Mouse (Mus musculus) limb, embryonic 14.5 days (tissue): ENCODE measurements around the gene Ssr2. TPM values are rescaled to one million over a fixed set of nuclear protein-coding genes. Genes with fewer than 3 reads are reported as not detected.

Experiments used
- ATAC-seq: fragments of 200-750 bp; cut with Nextera tagmentation; 2 replicates; pipeline ENCODE4 v1.8.0; 2017; ENCODE audit warnings: low read depth, moderate number of reproducible peaks, moderate TSS enrichment; ENCODE audit not compliant: low FRiP score
- DNase-seq: peaks from one replicate; pipeline ENCODE4 v3.0.0-alpha.2; 2015; ENCODE audit warnings: low spot score
- H3K27ac ChIP-seq: fragments of 300-500 bp; sonication (generic); replicated peaks from 2 replicates; pipeline ENCODE4 v1.5.1; 2014; ENCODE audit warnings: low read depth, mild to moderate bottlenecking, low read length, moderate library complexity, mixed read lengths
- H3K27me3 ChIP-seq: fragments of 300-500 bp; sonication (generic); 2 replicates; pipeline ENCODE4 v1.6.1; 2014; ENCODE audit warnings: low read length, mixed read lengths; ENCODE audit not compliant: control insufficient read depth, insufficient read depth
- H3K36me3 ChIP-seq: fragments of 300-500 bp; sonication (generic); 2 replicates; pipeline ENCODE4 v1.6.1; 2014; ENCODE audit warnings: mild to moderate bottlenecking, low read length, moderate library complexity, mixed read lengths; ENCODE audit not compliant: control insufficient read depth, insufficient read depth
- H3K4me1 ChIP-seq: fragments of 300-500 bp; sonication (generic); 2 replicates; pipeline ENCODE4 v1.6.1; 2014; ENCODE audit warnings: antibody characterized with exemption, low read length, mixed read lengths; ENCODE audit not compliant: control insufficient read depth, insufficient read depth
- H3K4me2 ChIP-seq: fragments of 300-500 bp; sonication (generic); replicated peaks from 2 replicates; pipeline ENCODE4 v1.6.1; 2014; ENCODE audit warnings: low read depth, mild to moderate bottlenecking, low read length, moderate library complexity; ENCODE audit not compliant: severe bottlenecking
- H3K4me3 ChIP-seq: fragments of 300-500 bp; sonication (generic); replicated peaks from 2 replicates; pipeline ENCODE4 v1.5.1; 2014; ENCODE audit warnings: low read length
- H3K9ac ChIP-seq: fragments of 300-500 bp; sonication (generic); 2 replicates; pipeline ENCODE4 v1.6.1; 2014; ENCODE audit warnings: mild to moderate bottlenecking, low read depth, low read length, moderate library complexity; ENCODE audit not compliant: severe bottlenecking
- H3K9me3 ChIP-seq: fragments of 300-500 bp; sonication (generic); 2 replicates; pipeline ENCODE4 v1.6.1; 2016; ENCODE audit warnings: low read length; ENCODE audit not compliant: control insufficient read depth
- POLR2A ChIP-seq: fragments of 200-500 bp; IDR thresholded peaks from 2 replicates; pipeline ENCODE4 v1.8.0; 2012; ENCODE audit warnings: inconsistent platforms, mild to moderate bottlenecking, moderate library complexity, borderline replicate concordance; ENCODE audit not compliant: insufficient read depth, insufficient read length; ENCODE audit errors: extremely low read depth
- WGBS: fragments of 180-500 bp; shearing (Covaris S2); extraction: QIAGEN DNeasy Blood & Tissue Kit; methylation state at CpG from one replicate; pipeline ENCODE4 v1.1.7; 2014; 5-methylcytosine and 5-hydroxymethylcytosine counted together
- polyA plus RNA-seq, 2 experiments: library from polyadenylated mRNA; depleted of rRNA in 1 of 2; stranded (reverse) in 1 of 2; unstranded in 1 of 2; fragments of >200 nt; fragmentation: Nextera tagmentation in 1 of 2; extraction: Ambion mirVana in 1 of 2; gene quantifications; 2 replicates each; pipeline versions ENCODE4 v1.2.1 to v1.2.3; 2012 to 2014

The Ssr2 gene
- polyA plus RNA-seq, 2 experiments: 325 to 422 TPM

DNA sequence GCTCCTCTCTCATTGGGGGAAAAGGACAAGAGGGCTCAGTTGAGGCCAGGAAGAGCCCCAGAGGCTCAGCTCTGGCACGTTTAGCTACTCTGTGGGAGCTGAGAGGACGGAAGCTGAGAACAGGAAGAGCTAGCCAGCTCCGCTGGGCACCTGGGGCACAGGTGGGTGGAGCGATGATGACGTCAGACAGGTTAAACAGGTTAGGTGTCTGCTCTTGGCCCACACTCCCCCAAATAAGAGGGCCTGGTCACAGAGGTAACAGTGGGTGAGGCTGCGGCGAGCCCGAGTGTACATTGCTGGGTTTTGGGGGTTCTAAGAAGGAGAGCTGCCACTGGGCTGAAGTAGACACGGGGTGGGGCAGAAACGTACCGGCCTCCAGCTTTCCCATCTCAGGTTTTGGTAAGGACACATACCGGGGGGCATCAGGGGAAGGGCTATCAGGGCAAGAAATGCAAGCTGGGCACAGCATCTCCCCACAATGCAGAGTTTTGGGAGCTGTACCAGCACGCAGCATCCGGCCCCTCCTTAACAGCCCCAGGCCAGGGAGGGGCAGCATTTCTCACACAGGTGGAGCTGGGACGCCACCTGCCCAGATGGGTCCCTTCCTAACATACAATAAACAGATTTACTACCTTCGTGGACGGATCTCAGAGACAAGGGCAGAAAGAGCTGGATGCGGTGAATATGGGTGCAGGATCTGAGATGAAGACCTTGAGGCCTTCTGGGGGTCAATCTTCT, 27.3 kb upstream of the Ssr2 start, which contains the start of gene Rab25:
Gene Rab25, minus strand, starts transcription at position 121 of the 738 bp plus-strand sequence.
- Histone ChIP-seq H3K4me1 (peaks cover 6% of the 10 kb centered on the region), H3K4me3 (no peak within 1 kb of the TSS), H3K9ac (no peak within 1 kb of the TSS), H3K9me3 (no peaks in the 10 kb centered on the region), H3K27ac (no peak within 1 kb of the TSS), H3K4me2 (no peak within 1 kb of the TSS), H3K27me3 (no peaks in the 10 kb centered on the region), H3K36me3 (no peaks in the 10 kb centered on the region)
- DNase-seq (no peak), ATAC-seq (no peak)
- no peak for TF ChIP-seq POLR2A
- 38% methylated on average over 18 of the region's 18 CpGs for WGBS

DNA sequence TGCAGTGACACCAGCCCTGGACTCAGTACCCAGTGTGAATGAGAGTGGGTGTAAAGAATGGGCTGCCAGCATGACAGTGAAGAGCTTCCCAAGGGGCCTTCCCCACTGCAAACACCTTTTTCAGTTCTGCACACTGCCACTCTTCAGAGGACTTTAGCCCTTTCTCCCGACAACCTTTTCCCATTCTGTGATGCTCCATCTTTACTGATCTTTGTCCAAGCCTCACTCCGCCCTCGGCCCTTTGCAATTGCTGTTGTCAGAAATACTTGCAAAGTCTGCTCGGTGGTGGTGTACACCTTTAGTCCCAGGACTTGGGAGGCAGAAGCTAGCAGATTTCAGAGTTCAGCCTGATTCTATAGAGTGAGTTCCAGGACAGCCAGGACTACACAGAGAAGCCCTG, 24.1 kb upstream of the Ssr2 start:
- DNase-seq (no peak), ATAC-seq (no peak)
- TF ChIP-seq POLR2A: no peak
- Histone ChIP-seq H3K9ac (0 out of 2 replicates have a peak overlapping the region, but pooled peaks have one; percentile 63), H3K27ac (no peak overlapping the region), H3K36me3 (peaks cover 10% of the 10 kb centered on the region), H3K9me3 (no peaks in the 10 kb centered on the region), H3K27me3 (no peaks in the 10 kb centered on the region), H3K4me2 (no peak overlapping the region), H3K4me1 (peaks cover 9% of the 10 kb centered on the region), H3K4me3 (no peak overlapping the region)
- WGBS: 90% methylated on average over 4 of the region's 4 CpGs

DNA sequence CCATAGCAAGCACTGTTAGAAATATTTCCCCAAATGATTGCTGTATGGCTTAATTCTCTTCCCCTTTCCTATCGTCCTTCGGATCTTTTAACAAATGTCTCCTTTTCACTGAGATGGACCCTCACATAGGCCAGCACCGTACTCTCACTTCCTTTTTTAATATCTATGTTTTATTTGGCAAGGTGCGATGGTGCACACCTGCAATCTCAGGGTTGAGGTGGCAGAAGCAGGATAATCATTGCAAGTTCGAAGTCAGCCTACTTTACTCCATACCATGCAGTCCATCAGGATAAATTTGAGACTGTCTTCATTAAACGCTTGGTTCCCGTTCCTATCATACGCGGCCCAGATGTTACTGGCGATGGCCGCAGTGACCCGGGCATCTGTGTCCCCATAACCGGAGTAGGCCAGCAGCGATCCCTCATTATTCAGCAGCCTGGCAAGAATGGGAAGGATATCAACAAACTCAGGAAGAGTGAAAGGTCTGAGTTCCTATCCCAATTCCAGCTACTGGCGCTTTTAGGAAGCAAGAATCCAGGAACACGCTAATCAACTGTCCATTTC, 23.5 kb upstream of the Ssr2 start:
- DNase-seq: no peak
- WGBS: 23% methylated on average over 16 of the region's 16 CpGs
- H3K9ac ChIP-seq: peak overlapping the region; percentile 63

DNA sequence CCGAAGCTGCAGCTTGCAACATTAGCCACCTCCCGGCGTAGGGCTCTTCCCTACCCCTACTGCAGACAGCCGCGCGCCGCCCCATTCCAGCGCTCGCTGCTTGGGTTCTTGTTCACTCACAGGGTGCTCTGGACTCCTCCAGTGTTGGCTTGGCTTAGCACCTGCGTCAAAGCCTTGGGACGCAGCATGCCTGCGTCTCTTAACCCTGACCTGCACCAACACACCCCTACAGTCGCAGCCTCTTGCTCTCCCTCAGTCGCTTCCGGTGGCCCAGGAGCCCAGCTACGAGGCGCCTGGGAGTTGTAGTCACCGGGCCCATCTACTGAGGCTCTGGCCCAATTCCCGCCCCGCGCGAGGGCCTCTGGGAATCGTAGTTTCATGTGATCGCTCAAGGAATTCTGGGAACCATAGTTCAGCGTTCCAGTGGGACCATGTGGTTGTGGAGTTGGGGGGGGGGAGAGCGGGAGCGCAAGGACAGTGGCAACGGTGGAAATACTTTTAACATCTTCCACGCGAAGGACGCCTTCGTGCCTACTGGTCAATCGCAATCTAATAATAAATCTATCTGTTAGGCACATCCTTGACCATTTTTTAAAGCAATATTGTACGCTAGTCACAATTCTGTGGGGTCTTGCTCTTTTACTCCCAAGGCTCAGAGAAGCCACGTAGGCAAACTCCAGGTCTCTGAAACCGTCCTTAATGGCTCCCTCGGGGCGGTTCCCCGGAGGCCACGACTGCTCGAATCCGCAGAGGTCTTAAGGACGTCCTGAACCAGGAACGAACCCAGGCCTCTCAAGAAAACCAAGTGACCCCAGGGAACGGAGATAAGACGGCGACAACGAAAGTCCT, 22.8 kb upstream of the Ssr2 start, which contains the start of gene Lamtor2:
Gene Lamtor2, minus strand, starts transcription at position 399 of the 849 bp plus-strand sequence.
- peak; percentile 90 for ATAC-seq
- peaks cover 23% of the 10 kb centered on the region for H3K36me3 ChIP-seq
- under 1% methylated on average over 48 of the region's 48 CpGs for WGBS
- H3K4me2 ChIP-seq: peak within 1 kb of the TSS; percentile 92
- no peaks in the 10 kb centered on the region for H3K27me3 ChIP-seq
- H3K27ac ChIP-seq: peak within 1 kb of the TSS; percentile 95
- peak within 1 kb of the TSS; percentile 84 for H3K9ac ChIP-seq
- H3K9me3 ChIP-seq: no peaks in the 10 kb centered on the region
- H3K4me3 ChIP-seq: peak within 1 kb of the TSS; percentile 87
- DNase-seq: peak; percentile 100
- H3K4me1 ChIP-seq: peaks cover 9% of the 10 kb centered on the region
- TF ChIP-seq POLR2A: peak; percentile 64; the same call in 1 of the 2 replicates

More for the DNA sequence above, 23.5 kb upstream of the Ssr2 start:
- Histone ChIP-seq H3K36me3 (peaks cover 16% of the 10 kb centered on the region), H3K4me2 (peak overlapping the region; percentile 92), H3K27me3 (no peaks in the 10 kb centered on the region), H3K4me3 (peak overlapping the region; percentile 87), H3K27ac (peak overlapping the region; percentile 48; the same call in 1 of the 2 replicates), H3K9me3 (no peaks in the 10 kb centered on the region), H3K4me1 (peaks cover 9% of the 10 kb centered on the region)
- ATAC-seq: no peak
- no peak for TF ChIP-seq POLR2A

DNA sequence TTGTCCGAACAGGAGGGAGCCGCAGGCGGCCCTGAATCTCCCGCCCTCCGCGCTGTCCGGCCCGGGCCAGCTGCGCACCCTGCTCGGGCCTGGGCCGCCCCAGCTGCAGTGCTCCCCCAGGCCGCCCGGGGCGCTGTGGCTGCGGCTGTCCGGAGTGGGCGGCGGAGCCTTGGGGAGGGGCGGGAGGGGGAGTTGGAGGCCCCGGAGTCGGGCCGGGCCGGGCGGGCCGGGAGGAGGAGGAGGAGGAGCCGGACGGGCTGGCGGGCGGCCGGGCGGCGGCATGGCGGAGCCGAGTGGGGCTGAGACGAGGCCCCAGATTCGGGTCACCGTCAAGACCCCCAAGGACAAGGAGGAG, 22.2 kb upstream of the Ssr2 start, which contains the start of gene Ubqln4:
Gene Ubqln4, plus strand, starts transcription at position 234 of the 355 bp plus-strand sequence.
- DNase-seq (peak; percentile 73), ATAC-seq (peak; percentile 84)
- H3K36me3 ChIP-seq: peaks cover 29% of the 10 kb centered on the region
- peak; percentile 38; the same call in 1 of the 2 replicates for TF ChIP-seq POLR2A
- peak within 1 kb of the TSS; percentile 92 for H3K4me2 ChIP-seq
- peak within 1 kb of the TSS; percentile 87 for H3K4me3 ChIP-seq
- H3K9ac ChIP-seq: peak within 1 kb of the TSS; percentile 84
- H3K27me3 ChIP-seq: no peaks in the 10 kb centered on the region
- WGBS: 1% methylated on average over 30 of the region's 37 CpGs
- peaks cover 9% of the 10 kb centered on the region for H3K4me1 ChIP-seq
- H3K27ac ChIP-seq: peak within 1 kb of the TSS; percentile 95
- no peaks in the 10 kb centered on the region for H3K9me3 ChIP-seq
